Mouse (Mus musculus) left cerebral cortex, adult 2 months (tissue): ENCODE measurements around the gene Syt16. TPM values are rescaled to one million over a fixed set of nuclear protein-coding genes. Genes with fewer than 3 reads are reported as not detected.

Experiments
- DNase-seq, 2 experiments: peaks; one replicate each; pipeline ENCODE4 v3.0.0; 2021 to 2022; ENCODE audit warnings: low spot score in 2 of 2, mixed read lengths in 1 of 2; ENCODE audit errors: extremely low spot score in 1 of 2
- H3K27ac ChIP-seq: fragments of 200-600 bp; 2 replicates; pipeline ENCODE4 v1.8.1; 2022
- H3K4me3 ChIP-seq: fragments of 200-600 bp; 2 replicates; pipeline ENCODE4 v1.8.1; 2022
- CTCF ChIP-seq: fragments of 200-600 bp; IDR thresholded peaks from 2 replicates; pipeline ENCODE4 v1.8.1; 2022; ENCODE audit warnings: antibody characterized with exemption, mild to moderate bottlenecking, moderate library complexity
- intact Hi-C: fragments of 180-260 bp; cut with DNase I; formaldehyde crosslinking; loops from one replicate; pipeline ENCODE4 v1.15.1; 2025
- total RNA-seq, 2 experiments: library from RNA; stranded (reverse); gene quantifications; 2 replicates each; pipeline ENCODE4 v1.2.3; 2021

Gene Syt16
- total RNA-seq, 2 experiments from 2014 or later: 78.1 to 82.7 TPM

- Histone ChIP-seq H3K4me3 (no peak overlapping the region), H3K27ac (no peak overlapping the region)
- intact Hi-C loops: no loop called here
- no peak for TF ChIP-seq CTCF
- DNase-seq: no peak
These were observed 238.7 kb downstream of the Syt16 start for GRCm38 (mm10) chr12:74236191-74236590.

GRCm38 (mm10) chr12:74238056-74238455 lies 240.6 kb downstream of the Syt16 start:
- Histone ChIP-seq H3K4me3 (no peak overlapping the region), H3K27ac (no peak overlapping the region)
- DNase-seq: peak in 1 of 2 experiments; percentile 36
- intact Hi-C loops: no loop called here
- TF ChIP-seq CTCF: no peak

GRCm38 (mm10) chr12:74238806-74239205 lies 241.3 kb downstream of the Syt16 start:
- intact Hi-C loops: no loop called here
- Histone ChIP-seq H3K4me3 (no peak overlapping the region), H3K27ac (no peak overlapping the region)
- no peak for TF ChIP-seq CTCF
- DNase-seq: no peak

GRCm38 (mm10) chr12:74264846-74265245 lies 267.4 kb downstream of the Syt16 start:
- no peak for TF ChIP-seq CTCF
- no peak for DNase-seq
- Histone ChIP-seq H3K4me3 (no peak overlapping the region), H3K27ac (no peak overlapping the region)
- intact Hi-C loops: no loop called here

GRCm38 (mm10) chr12:74267049-74267448 lies 269.6 kb downstream of the Syt16 start:
- Histone ChIP-seq H3K27ac (no peak overlapping the region), H3K4me3 (no peak overlapping the region)
- DNase-seq: no peak
- TF ChIP-seq CTCF: no peak
- intact Hi-C loops: no loop called here

- Histone ChIP-seq H3K27ac (no peak overlapping the region), H3K4me3 (no peak overlapping the region)
- no peak for TF ChIP-seq CTCF
- DNase-seq: no peak
- intact Hi-C loops: no loop called here
These were observed 271.3 kb downstream of the Syt16 start for GRCm38 (mm10) chr12:74268644-74269285.

- no peak for TF ChIP-seq CTCF
- intact Hi-C loops: no loop called here
- DNase-seq: no peak
- Histone ChIP-seq H3K4me3 (no peak overlapping the region), H3K27ac (no peak overlapping the region)
These were observed 275.1 kb downstream of the Syt16 start for GRCm38 (mm10) chr12:74272545-74272944.

GRCm38 (mm10) chr12:74277265-74277664 lies 279.8 kb downstream of the Syt16 start:
- DNase-seq: no peak
- no peak for TF ChIP-seq CTCF
- Histone ChIP-seq H3K27ac (no peak overlapping the region), H3K4me3 (no peak overlapping the region)
- intact Hi-C loops: no loop called here

GRCm38 (mm10) chr12:74281403-74281802 lies 283.9 kb downstream of the Syt16 start:
- intact Hi-C loops: loop anchor here (5.0 kb wide), 3 partner anchors 49 to 174 kb away; no protein-coding TSS in a partner anchor
- H3K4me3 ChIP-seq: no peak overlapping the region
- DNase-seq: no peak
- TF ChIP-seq CTCF: no peak
- no peak overlapping the region for H3K27ac ChIP-seq

GRCm38 (mm10) chr12:74282846-74283245 lies 285.4 kb downstream of the Syt16 start:
- intact Hi-C loops: loop anchor here (5.0 kb wide), 3 partner anchors 51 to 176 kb away; no protein-coding TSS in a partner anchor
- DNase-seq: no peak
- Histone ChIP-seq H3K27ac (no peak overlapping the region), H3K4me3 (no peak overlapping the region)
- TF ChIP-seq CTCF: no peak

- DNase-seq: peak; percentile 95
- intact Hi-C loops: loop anchor here (5.0 kb wide), 3 partner anchors 52 to 177 kb away; no protein-coding TSS in a partner anchor
- TF ChIP-seq CTCF: peak; percentile 74
- Histone ChIP-seq H3K27ac (peak overlapping the region; percentile 90), H3K4me3 (peak overlapping the region; percentile 58)
These were observed 286.7 kb downstream of the Syt16 start for GRCm38 (mm10) chr12:74284020-74284684.

GRCm38 (mm10) chr12:74284685-74285054 lies 287.2 kb downstream of the Syt16 start:
- H3K27ac ChIP-seq: peak overlapping the region; percentile 90

More at GRCm38 (mm10) chr12:74284685-74285054, 287.2 kb downstream of the Syt16 start:
- peak overlapping the region; percentile 58 for H3K4me3 ChIP-seq
- no peak for TF ChIP-seq CTCF
- intact Hi-C loops: loop anchor here (5.0 kb wide), 3 partner anchors 52 to 177 kb away; no protein-coding TSS in a partner anchor
- peak in 1 of 2 experiments; percentile 56 for DNase-seq
